Mouse (Mus musculus): ENCODE results near the gene Cops9. TPM values are rescaled to one million over a fixed set of nuclear protein-coding genes. Genes with fewer than 3 reads are reported as not detected.

Cops9 gene
- total RNA-seq, 2 experiments from 2014 or later = 332 to 335 TPM

- DNase-seq = no peak
These were observed 36.3 kb downstream of the Cops9 start, which contains the start of gene Olfr1410 for GRCm38 (mm10) chr1:92605482-92605881. Gene Olfr1410 (plus strand): TSS chr1:92605782.

GRCm38 (mm10) chr1:92596019-92596418 is 45.8 kb downstream of the Cops9 start:
- no peak for DNase-seq

GRCm38 (mm10) chr1:92594111-92594510 is 47.7 kb downstream of the Cops9 start, which contains the start of gene Olfr1411:
Gene Olfr1411 (plus strand): TSS chr1:92594411.
- DNase-seq = no peak

Other genes starting within 250 kb of the Cops9 start
- gene Ndufa10, start 168.1 kb downstream of the Cops9 start, total RNA-seq (2021) = 100 to 1,000 TPM; 385 to 397 TPM
- gene Olfr1416, start 156.9 kb downstream of the Cops9 start, total RNA-seq (2021) = not detected
- not detected for gene Olfr1415, start 145.9 kb downstream of the Cops9 start, total RNA-seq (2021)
- under 1 TPM in 1 of 2 experiments, not detected in 1; 0.10 TPM for gene Olfr1414, start 123.3 kb downstream of the Cops9 start, total RNA-seq (2021)
- not detected for gene Olfr1413, start 70.7 kb downstream of the Cops9 start, total RNA-seq (2021)
- not detected for gene Olfr1412, start 56.2 kb downstream of the Cops9 start, total RNA-seq (2021)
- gene Olfr1411, start 47.6 kb downstream of the Cops9 start, total RNA-seq (2021) = not detected
- not detected for gene Olfr1410, start 36.2 kb downstream of the Cops9 start, total RNA-seq (2021)
- not detected for gene Olfr12, start 24.2 kb downstream of the Cops9 start, total RNA-seq (2021)
- gene Otos, start 6.9 kb upstream of the Cops9 start, total RNA-seq (2021) = not detected
- 10 to 100 TPM; 61.7 to 73.1 TPM for gene Gpc1, start 189.7 kb upstream of the Cops9 start, total RNA-seq (2021)